Mouse (Mus musculus): ENCODE results near the gene H2afx.

DNA sequence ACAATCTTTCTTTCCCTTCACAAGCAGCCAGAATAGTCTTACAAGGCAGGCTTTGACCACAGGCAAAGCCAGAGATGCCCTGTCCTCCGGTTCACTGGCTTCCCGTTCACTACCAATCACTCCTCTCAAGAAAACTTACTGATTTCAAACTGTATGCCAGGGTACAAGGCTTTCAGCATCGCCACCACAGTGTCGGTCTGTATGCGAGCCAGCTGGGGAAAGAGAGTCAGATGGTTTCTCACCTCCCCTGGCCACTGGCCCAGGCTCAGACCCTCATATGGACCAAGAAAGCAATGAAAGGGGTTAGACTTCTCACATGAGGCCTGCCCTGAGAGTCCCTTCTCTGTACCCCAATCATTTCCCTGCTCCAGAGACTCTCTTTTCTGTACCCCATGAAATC, 7.0 kb downstream of the H2afx start:
- TF ChIP-seq CTCF (IDR thresholded peaks at IDR 0.05; ENCODE audit: low read depth) = no peak
- TF ChIP-seq EP300 (optimal IDR thresholded peaks at IDR 0.05) = no peak

Measured in stomach, postnatal 0 days (tissue).